Mouse (Mus musculus): ENCODE data around the gene Acot5.
"Not testable (repeated sequence)": the region's sequence is repeated elsewhere in the genome, so short reads cannot be mapped to it uniquely, and the experiment has no call there.

The Acot5 gene

GRCm38 (mm10) chr12:84063228-84063627 lies 5.9 kb upstream of the Acot5 start:
- peak; percentile 59 for DNase-seq

- DNase-seq, result no peak
These were observed 5.3 kb upstream of the Acot5 start for GRCm38 (mm10) chr12:84063833-84064232.

DNA sequence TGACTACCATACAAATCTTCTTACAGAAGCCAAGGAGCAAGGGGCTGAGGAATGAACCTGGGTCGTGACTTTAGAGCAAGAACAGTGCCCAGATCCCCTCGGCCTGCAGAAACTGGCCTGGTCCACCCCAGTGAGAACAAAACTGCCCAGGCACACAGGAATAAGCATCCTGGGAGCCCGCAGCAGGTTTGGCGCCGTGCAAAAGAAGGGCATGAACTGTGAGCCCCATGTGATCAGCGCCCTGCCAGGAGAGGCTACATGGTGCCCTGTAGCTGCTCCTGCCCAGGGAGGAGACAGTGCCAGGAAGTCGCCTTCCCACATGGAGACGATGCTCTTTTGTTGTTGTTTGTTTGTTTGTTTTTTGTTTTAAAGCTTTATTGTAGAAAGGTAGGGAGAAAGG lies 4.5 kb upstream of the Acot5 start:
- DNase-seq, result no peak

GRCm38 (mm10) chr12:84067752-84068151 lies 1.4 kb upstream of the Acot5 start:
- no peak for DNase-seq

GRCm38 (mm10) chr12:84068296-84068695 lies 829 bp upstream of the Acot5 start:
- DNase-seq, result no peak

GRCm38 (mm10) chr12:84069582-84069981 lies 457 bp downstream of the Acot5 start:
- DNase-seq, result peak; percentile 62

GRCm38 (mm10) chr12:84071696-84072095 lies 2.6 kb downstream of the Acot5 start:
- no peak for DNase-seq

GRCm38 (mm10) chr12:84077371-84077990 lies 8.4 kb downstream of the Acot5 start:
- DNase-seq, result no peak

DNA sequence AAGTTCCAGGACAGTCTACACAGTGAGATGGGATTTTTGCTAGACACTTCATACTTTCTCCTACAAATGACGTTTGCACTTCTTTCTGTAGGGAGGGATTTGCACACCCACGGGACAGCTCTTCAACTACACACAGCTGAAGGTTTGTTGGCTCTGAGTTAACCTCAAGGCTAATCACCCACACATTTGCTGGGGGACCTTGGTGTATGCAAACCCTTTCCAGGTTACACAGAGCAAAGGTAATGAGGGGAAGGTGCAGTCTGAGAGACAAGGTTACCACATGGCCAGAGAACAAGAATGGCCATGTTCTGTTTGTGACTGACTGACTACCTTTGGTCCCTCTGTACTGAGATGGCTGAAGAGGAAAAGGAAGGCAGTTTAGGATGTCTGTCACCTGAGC lies 14.7 kb downstream of the Acot5 start:
- DNase-seq, result no peak

- no peak for DNase-seq
These were observed 15.5 kb downstream of the Acot5 start for GRCm38 (mm10) chr12:84084581-84084980.

- DNase-seq, result not testable (repeated sequence)
These were observed 25.5 kb downstream of the Acot5 start for GRCm38 (mm10) chr12:84094666-84095065.

- no peak for DNase-seq
These were observed 30.5 kb downstream of the Acot5 start for GRCm38 (mm10) chr12:84099605-84100004.

DNA sequence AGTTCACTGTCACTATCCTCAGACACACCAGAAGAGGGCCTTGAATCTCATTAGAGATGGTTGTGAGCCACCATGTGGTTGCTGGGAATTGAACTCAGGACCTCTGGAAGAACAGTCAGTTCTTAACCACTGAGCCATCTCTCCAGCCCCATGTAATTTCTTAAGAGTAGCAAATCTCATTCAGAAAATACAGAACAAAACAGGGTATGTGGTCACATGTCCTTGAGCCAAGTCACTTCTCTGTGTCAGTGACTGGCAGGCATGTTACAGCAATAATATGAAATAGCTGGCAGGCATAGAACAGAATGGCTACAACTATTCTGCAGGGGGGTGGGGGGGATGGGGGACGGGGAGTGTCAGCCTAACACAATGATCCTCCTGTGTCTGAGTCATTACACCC lies 30.9 kb downstream of the Acot5 start:
- DNase-seq, result no peak

GRCm38 (mm10) chr12:84100604-84101492 lies 31.7 kb downstream of the Acot5 start, which contains the start of gene Acot6:
Acot6 (plus strand) TSS chr12:84100654.
- DNase-seq, result peak; percentile 58

DNA sequence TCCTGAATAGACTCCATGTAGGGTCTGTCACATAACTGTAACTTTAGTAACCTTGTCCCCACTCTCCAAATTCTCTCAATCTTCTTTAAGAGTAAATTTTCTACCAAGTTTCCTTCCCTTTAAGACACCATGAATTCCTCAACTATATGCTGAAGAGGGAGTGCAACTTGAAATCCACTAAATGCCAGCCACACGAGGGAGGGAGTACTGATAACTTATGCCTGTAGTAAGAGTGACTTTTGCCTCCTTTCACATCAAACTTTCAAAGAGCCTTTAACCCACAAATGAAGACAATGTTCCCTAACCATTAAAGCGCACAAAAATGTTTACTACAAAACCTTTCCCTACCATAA lies 32.3 kb downstream of the Acot5 start:
- DNase-seq, result no peak

DNA sequence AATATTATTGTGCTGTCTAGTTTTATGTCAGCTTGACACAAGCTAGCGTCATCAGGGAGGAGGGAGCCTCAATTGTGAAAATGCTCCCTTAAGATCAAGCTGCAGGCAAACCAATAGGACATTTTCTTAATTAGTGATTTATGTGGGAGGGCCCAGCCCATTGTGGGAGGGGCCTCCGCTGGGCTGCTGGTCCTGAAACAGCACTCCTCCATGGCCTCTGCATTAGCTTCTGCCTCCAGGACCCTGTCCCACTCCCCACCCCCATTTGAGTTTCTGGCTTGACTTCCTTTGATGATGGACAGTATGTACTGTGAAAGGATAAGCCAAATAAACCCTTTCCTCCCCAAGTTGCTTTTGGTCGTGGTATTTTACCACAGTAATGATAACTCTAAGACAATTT lies 37.9 kb downstream of the Acot5 start:
- DNase-seq, result no peak

GRCm38 (mm10) chr12:84107692-84108091 lies 38.6 kb downstream of the Acot5 start:
- no peak for DNase-seq

GRCm38 (mm10) chr12:84109924-84110323 lies 40.8 kb downstream of the Acot5 start:
- no peak for DNase-seq

- no peak for DNase-seq
These were observed 41.7 kb downstream of the Acot5 start for GRCm38 (mm10) chr12:84110814-84111213.

- no peak for DNase-seq
These were observed 44.6 kb downstream of the Acot5 start for GRCm38 (mm10) chr12:84113676-84114075.

- peak; percentile 89 for DNase-seq
These were observed 45.2 kb downstream of the Acot5 start, which contains the start of gene Dnal1 for GRCm38 (mm10) chr12:84114153-84114994. Dnal1 (plus strand) TSS chr12:84114366.

DNA sequence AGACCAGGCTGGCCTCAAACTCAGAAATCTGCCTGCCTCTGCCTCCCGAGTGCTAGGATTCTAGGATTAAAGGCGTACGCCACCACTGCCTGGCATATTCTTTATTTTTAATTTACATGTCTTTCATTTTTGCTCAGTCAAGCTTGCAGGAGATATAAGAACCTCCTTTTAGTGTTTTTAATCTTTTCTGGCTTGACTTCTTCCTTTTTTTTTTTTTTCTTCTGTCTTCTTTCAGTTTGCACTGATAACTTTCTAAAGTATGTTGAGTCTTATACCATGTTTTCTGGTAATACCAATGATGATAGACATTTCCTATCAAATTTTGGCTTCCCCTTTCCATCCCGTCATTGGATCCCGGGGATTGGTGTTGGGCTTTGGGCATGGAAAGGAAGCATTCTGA lies 50.5 kb downstream of the Acot5 start:
- DNase-seq, result no peak
